ENCODE assay signal across 15 mouse cellular contexts in genomic region chr16:9165763-9166310, GRCm38 (mm10).
DNase-seq lines count a peak whose midpoint lies in the region; ATAC-seq lines count a peak whose summit lies in the region.
"Had no signal": no experiment of that assay in that cellular context is flagged by ENCODE, and none has a peak within 500 bp of the region (broad histone marks: within the 10 kb centered on the region; RNA-seq: fewer than 3 reads in every experiment).

No protein-coding gene starts in this region.

- peaks cover 2% of the 10 kb centered on the region for H3K27me3 ChIP-seq in megakaryocyte, embryonic 14.5 days (replicated peaks)
- no peaks in the 10 kb centered on the region for H3K27me3 ChIP-seq in embryonic facial prominence, embryonic 15.5 days
- H3K27me3 ChIP-seq: limb, embryonic 13.5 days; midbrain, embryonic 12.5 days had no signal

- no peaks in the 10 kb centered on the region for H3K36me3 ChIP-seq in megakaryocyte, embryonic 14.5 days (replicated peaks; ENCODE audit: low read length)
- no peaks in the 10 kb centered on the region for H3K36me3 ChIP-seq in embryonic facial prominence, embryonic 15.5 days
- H3K36me3 ChIP-seq: limb, embryonic 13.5 days; midbrain, embryonic 12.5 days had no signal

- H3K4me1 ChIP-seq in megakaryocyte, embryonic 14.5 days = no peaks in the 10 kb centered on the region
- H3K4me1 ChIP-seq in embryonic facial prominence, embryonic 15.5 days = no peaks in the 10 kb centered on the region
- H3K4me1 ChIP-seq: limb, embryonic 13.5 days; midbrain, embryonic 12.5 days had no signal

- H3K9ac ChIP-seq in embryonic facial prominence, embryonic 15.5 days = no peak overlapping the region
- H3K9ac ChIP-seq: limb, embryonic 13.5 days; liver, postnatal 0 days; midbrain, embryonic 12.5 days had no signal

- no peak for ATAC-seq in megakaryocyte, adult 5-6 weeks (ENCODE audit: poor library complexity, severe bottlenecking)
- no peak for ATAC-seq in embryonic facial prominence, embryonic 15.5 days (ENCODE audit: insufficient number of reproducible peaks, low FRiP score, low TSS enrichment, low read depth)
- ATAC-seq: CD4-positive, CD25-positive, alpha-beta regulatory T cell, adult 4 months; liver, postnatal 0 days had no signal

- H3K4me3 ChIP-seq in megakaryocyte, embryonic 14.5 days (replicated peaks) = peak overlapping the region; percentile 74
- H3K4me3 ChIP-seq in embryonic facial prominence, embryonic 15.5 days (replicated peaks) = no peak overlapping the region
- H3K4me3 ChIP-seq: erythroblast, embryonic 14.5 days; limb, embryonic 13.5 days; midbrain, embryonic 12.5 days had no signal

- 0 out of 2 replicates have a peak overlapping the region, but pooled peaks have one; percentile 17 for H3K27ac ChIP-seq in embryonic facial prominence, embryonic 15.5 days (replicated peaks)
- H3K27ac ChIP-seq: limb, embryonic 13.5 days; midbrain, embryonic 12.5 days had no signal

- intact Hi-C loops in heart, postnatal 10 days (cut with DNase I) = no loop called here
- intact Hi-C loops in heart, postnatal 25 days (cut with DNase I) = no loop called here

- peaks cover 5% of the 10 kb centered on the region; the same call in 1 of the 2 replicates for H3K9me3 ChIP-seq in megakaryocyte, embryonic 14.5 days
- H3K9me3 ChIP-seq in embryonic facial prominence, embryonic 15.5 days (replicated peaks) = no peaks in the 10 kb centered on the region
- H3K9me3 ChIP-seq: limb, embryonic 13.5 days; midbrain, embryonic 12.5 days had no signal

- 61% methylated on average over 8 of the region's 8 CpGs for WGBS in embryonic facial prominence, embryonic 15.5 days

- DNase-seq in heart, postnatal 10 days = peak; percentile 5 to 6
- DNase-seq in heart, postnatal 25 days (ENCODE audit: low spot score) = no peak
- DNase-seq in lung, postnatal 10 days = peak; percentile 12
- no peak for DNase-seq in layer of hippocampus, adult 8-10 months (ENCODE audit: low spot score in 2 of 2)
- DNase-seq: cerebellum, adult 9-10 months; liver, postnatal 0 days; right cerebral cortex, postnatal 4 days; thymus, postnatal 36 days had no signal

- no peak overlapping the region for H3K4me2 ChIP-seq in embryonic facial prominence, embryonic 15.5 days (replicated peaks)
- H3K4me2 ChIP-seq: limb, embryonic 13.5 days; midbrain, embryonic 12.5 days had no signal

Comparison
In these comparisons a context has a peak if more than half of its experiments do, and no peak if none do; other contexts are left out.
1. DNase-seq: peak in heart, postnatal 10 days (2 of 2) and lung, postnatal 10 days (single experiment); none in heart, postnatal 25 days (single experiment) and layer of hippocampus, adult 8-10 months (0 of 2).